Mouse (Mus musculus) erythroblast, embryonic 14.5 days (primary cell): ENCODE results near the gene Grm4.

ENCODE experiments used
- GATA1 ChIP-seq: IDR thresholded peaks from 2 replicates; pipeline ENCODE4 v1.6.1; 2012; ENCODE audit warnings: low read length, inconsistent platforms, mixed read lengths
- TAL1 ChIP-seq: IDR thresholded peaks from 3 replicates; pipeline ENCODE4 v1.6.1; 2012; ENCODE audit warnings: low read length, inconsistent platforms, mixed read lengths

DNA sequence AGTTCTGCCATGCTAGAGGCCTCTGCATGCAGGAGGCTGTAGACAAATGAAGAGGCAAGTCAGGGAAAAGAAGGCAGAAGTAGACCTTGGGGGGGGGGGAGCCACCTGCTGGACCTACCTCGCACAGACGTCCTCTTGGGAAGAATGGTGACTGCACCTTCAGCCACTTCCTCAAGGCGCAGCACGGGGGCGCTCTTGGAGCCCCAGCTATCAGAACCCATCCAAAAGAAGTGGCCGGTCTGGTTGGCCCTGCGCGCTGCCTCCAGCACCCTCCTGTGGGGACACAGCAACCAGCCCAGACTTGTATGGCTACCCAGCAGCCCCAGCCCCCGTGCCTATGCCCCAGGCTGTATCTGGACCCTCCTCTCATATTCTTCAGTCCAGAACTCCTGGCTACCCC is 69.4 kb downstream of the Grm4 start:
- TF ChIP-seq GATA1 (no peak), TAL1 (no peak)
